Mouse (Mus musculus): ENCODE results near the gene Gnat2. TPM values are rescaled to one million over a fixed set of nuclear protein-coding genes. Genes with fewer than 3 reads are reported as not detected.

Gnat2 gene
- polyA plus RNA-seq, 1 experiment from 2014 or later = 0.43 TPM

DNA sequence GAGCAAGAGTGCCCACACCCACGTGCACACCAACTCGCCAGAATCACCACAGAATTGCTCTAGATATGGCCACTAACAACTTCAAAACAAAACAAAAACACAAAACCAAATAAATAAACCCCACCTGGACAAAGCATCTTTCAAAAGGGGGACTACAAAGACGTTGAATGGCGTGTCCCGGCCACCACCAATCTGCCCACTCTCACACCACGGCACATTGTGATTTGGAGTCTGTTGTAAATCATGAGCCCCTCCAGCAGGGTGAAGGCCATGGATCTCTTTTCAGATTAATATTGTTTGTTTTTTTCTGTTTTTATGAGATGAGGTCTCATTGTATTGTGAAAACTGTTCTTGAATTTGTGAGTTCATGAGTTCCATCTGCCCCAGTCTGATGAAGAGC is 9.5 kb downstream of the Gnat2 start:
- H3K36me3 ChIP-seq (ENCODE audit: control insufficient read depth, insufficient read depth) = no peaks in the 10 kb centered on the region; the same call in 1 of the 2 replicates
- H3K27me3 ChIP-seq (replicated peaks; ENCODE audit: control insufficient read depth, insufficient read depth, low read length) = no peaks in the 10 kb centered on the region
- H3K4me3 ChIP-seq (ENCODE audit: low read depth, low read length) = no peak overlapping the region
- no peak overlapping the region for H3K27ac ChIP-seq (ENCODE audit: low read depth, low read length)
- WGBS = 88% methylated on average over 6 of the region's 6 CpGs
- H3K9me3 ChIP-seq (ENCODE audit: control insufficient read depth) = no peaks in the 10 kb centered on the region
- H3K9ac ChIP-seq (ENCODE audit: low read depth, low read length) = no peak overlapping the region
- no peaks in the 10 kb centered on the region for H3K4me1 ChIP-seq (replicated peaks; ENCODE audit: control insufficient read depth, insufficient read depth, low read length)
- no peak overlapping the region for H3K4me2 ChIP-seq (replicated peaks; ENCODE audit: low read depth)
- no peak for TF ChIP-seq CTCF (IDR thresholded peaks at IDR 0.05; ENCODE audit: low read depth)
- ATAC-seq = no peak

GRCm38 (mm10) chr3:108105281-108105680 is 12.7 kb downstream of the Gnat2 start:
- Histone ChIP-seq H3K27ac (ENCODE audit: low read depth, low read length) (no peak overlapping the region), H3K27me3 (replicated peaks; ENCODE audit: control insufficient read depth, insufficient read depth, low read length) (no peaks in the 10 kb centered on the region), H3K36me3 (ENCODE audit: control insufficient read depth, insufficient read depth) (peaks cover 29% of the 10 kb centered on the region), H3K9ac (ENCODE audit: low read depth, low read length) (no peak overlapping the region), H3K9me3 (ENCODE audit: control insufficient read depth) (no peaks in the 10 kb centered on the region), H3K4me2 (replicated peaks; ENCODE audit: low read depth) (no peak overlapping the region), H3K4me1 (replicated peaks; ENCODE audit: control insufficient read depth, insufficient read depth, low read length) (no peaks in the 10 kb centered on the region), H3K4me3 (ENCODE audit: low read depth, low read length) (no peak overlapping the region)
- WGBS = 87% methylated on average over 3 of the region's 3 CpGs
- ATAC-seq = no peak
- TF ChIP-seq CTCF (IDR thresholded peaks at IDR 0.05; ENCODE audit: low read depth) = peak; percentile 9; the same call in 1 of the 2 replicates

DNA sequence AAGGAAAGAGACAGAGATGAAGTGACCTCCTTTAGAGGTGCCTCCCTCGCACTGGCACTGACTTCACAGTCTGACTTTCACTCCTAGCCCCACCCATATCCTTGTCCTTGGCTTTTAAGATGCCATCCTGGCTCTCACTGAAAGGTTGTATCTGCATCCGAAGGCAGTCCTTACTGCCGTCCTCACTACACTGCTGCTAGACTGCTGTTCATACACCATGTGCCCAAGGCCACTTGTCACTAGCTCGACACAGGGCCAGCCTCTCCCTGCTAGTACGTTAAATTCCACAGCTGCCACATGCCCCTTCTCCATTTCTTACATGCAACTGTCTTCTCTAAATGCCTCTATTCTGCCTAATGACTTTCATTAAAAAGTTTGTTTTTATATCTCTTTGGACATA is 18.7 kb downstream of the Gnat2 start:
- TF ChIP-seq CTCF (IDR thresholded peaks at IDR 0.05; ENCODE audit: low read depth) = no peak
- Histone ChIP-seq H3K4me2 (replicated peaks; ENCODE audit: low read depth) (no peak overlapping the region), H3K27ac (ENCODE audit: low read depth, low read length) (no peak overlapping the region), H3K36me3 (ENCODE audit: control insufficient read depth, insufficient read depth) (peaks cover 55% of the 10 kb centered on the region), H3K27me3 (replicated peaks; ENCODE audit: control insufficient read depth, insufficient read depth, low read length) (no peaks in the 10 kb centered on the region), H3K9me3 (ENCODE audit: control insufficient read depth) (no peaks in the 10 kb centered on the region), H3K9ac (ENCODE audit: low read depth, low read length) (no peak overlapping the region), H3K4me3 (ENCODE audit: low read depth, low read length) (no peak overlapping the region), H3K4me1 (replicated peaks; ENCODE audit: control insufficient read depth, insufficient read depth, low read length) (no peaks in the 10 kb centered on the region; the same call in 1 of the 2 replicates)
- ATAC-seq = no peak
- 77% methylated on average over 5 of the region's 5 CpGs for WGBS

DNA sequence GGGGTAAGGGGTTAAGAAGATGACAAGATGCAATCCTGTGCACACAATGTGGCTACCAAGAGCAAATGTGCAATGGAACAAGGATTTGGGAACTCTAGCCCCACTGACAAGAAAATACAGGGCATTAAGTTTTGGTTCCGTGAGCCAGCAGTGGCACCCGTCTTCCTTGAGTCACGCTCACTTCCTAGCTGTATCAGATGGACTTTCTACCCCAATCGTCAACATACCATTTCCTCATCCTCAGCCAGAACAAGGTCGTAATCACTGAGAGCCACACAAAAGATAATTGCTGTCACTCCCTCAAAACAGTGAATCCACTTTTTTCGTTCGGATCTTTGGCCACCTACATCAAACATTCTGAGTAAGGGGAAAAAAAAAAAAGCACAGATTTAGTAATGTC is 19.7 kb downstream of the Gnat2 start:
- 39% methylated on average over 7 of the region's 7 CpGs for WGBS
- Histone ChIP-seq H3K27ac (ENCODE audit: low read depth, low read length) (peak overlapping the region; percentile 60), H3K36me3 (ENCODE audit: control insufficient read depth, insufficient read depth) (peaks cover 57% of the 10 kb centered on the region), H3K9ac (ENCODE audit: low read depth, low read length) (no peak overlapping the region), H3K4me3 (ENCODE audit: low read depth, low read length) (no peak overlapping the region), H3K4me2 (replicated peaks; ENCODE audit: low read depth) (no peak overlapping the region), H3K4me1 (replicated peaks; ENCODE audit: control insufficient read depth, insufficient read depth, low read length) (no peaks in the 10 kb centered on the region; the same call in 1 of the 2 replicates), H3K27me3 (replicated peaks; ENCODE audit: control insufficient read depth, insufficient read depth, low read length) (no peaks in the 10 kb centered on the region), H3K9me3 (ENCODE audit: control insufficient read depth) (no peaks in the 10 kb centered on the region)
- peak; percentile 84 for ATAC-seq
- no peak for TF ChIP-seq CTCF (IDR thresholded peaks at IDR 0.05; ENCODE audit: low read depth)

GRCm38 (mm10) chr3:108112666-108113065 is 20.1 kb downstream of the Gnat2 start:
- Histone ChIP-seq H3K27ac (ENCODE audit: low read depth, low read length) (peak overlapping the region; percentile 60), H3K4me1 (replicated peaks; ENCODE audit: control insufficient read depth, insufficient read depth, low read length) (no peaks in the 10 kb centered on the region; the same call in 1 of the 2 replicates), H3K4me3 (ENCODE audit: low read depth, low read length) (no peak overlapping the region), H3K27me3 (replicated peaks; ENCODE audit: control insufficient read depth, insufficient read depth, low read length) (no peaks in the 10 kb centered on the region), H3K4me2 (replicated peaks; ENCODE audit: low read depth) (no peak overlapping the region), H3K9me3 (ENCODE audit: control insufficient read depth) (no peaks in the 10 kb centered on the region), H3K36me3 (ENCODE audit: control insufficient read depth, insufficient read depth) (peaks cover 58% of the 10 kb centered on the region), H3K9ac (ENCODE audit: low read depth, low read length) (no peak overlapping the region)
- no peak for TF ChIP-seq CTCF (IDR thresholded peaks at IDR 0.05; ENCODE audit: low read depth)
- 56% methylated on average over 4 of the region's 4 CpGs for WGBS
- ATAC-seq = peak; percentile 80

GRCm38 (mm10) chr3:108113591-108114289 is 21.2 kb downstream of the Gnat2 start:
- ATAC-seq = peak; percentile 75
- no peaks in the 10 kb centered on the region for H3K9me3 ChIP-seq (ENCODE audit: control insufficient read depth)
- TF ChIP-seq CTCF (IDR thresholded peaks at IDR 0.05; ENCODE audit: low read depth) = no peak
- H3K27ac ChIP-seq (ENCODE audit: low read depth, low read length) = peak overlapping the region; percentile 60; the same call in 1 of the 2 replicates
- WGBS = 49% methylated on average over 7 of the region's 7 CpGs
- H3K4me1 ChIP-seq (replicated peaks; ENCODE audit: control insufficient read depth, insufficient read depth, low read length) = no peaks in the 10 kb centered on the region; the same call in 1 of the 2 replicates
- no peak overlapping the region for H3K4me3 ChIP-seq (ENCODE audit: low read depth, low read length)
- H3K9ac ChIP-seq (ENCODE audit: low read depth, low read length) = no peak overlapping the region
- H3K27me3 ChIP-seq (replicated peaks; ENCODE audit: control insufficient read depth, insufficient read depth, low read length) = no peaks in the 10 kb centered on the region
- H3K4me2 ChIP-seq (replicated peaks; ENCODE audit: low read depth) = no peak overlapping the region
- peaks cover 54% of the 10 kb centered on the region for H3K36me3 ChIP-seq (ENCODE audit: control insufficient read depth, insufficient read depth)

Data from intestine, postnatal 0 days (tissue).